19 mouse cellular contexts compared by ENCODE assay signal in the genomic region with DNA sequence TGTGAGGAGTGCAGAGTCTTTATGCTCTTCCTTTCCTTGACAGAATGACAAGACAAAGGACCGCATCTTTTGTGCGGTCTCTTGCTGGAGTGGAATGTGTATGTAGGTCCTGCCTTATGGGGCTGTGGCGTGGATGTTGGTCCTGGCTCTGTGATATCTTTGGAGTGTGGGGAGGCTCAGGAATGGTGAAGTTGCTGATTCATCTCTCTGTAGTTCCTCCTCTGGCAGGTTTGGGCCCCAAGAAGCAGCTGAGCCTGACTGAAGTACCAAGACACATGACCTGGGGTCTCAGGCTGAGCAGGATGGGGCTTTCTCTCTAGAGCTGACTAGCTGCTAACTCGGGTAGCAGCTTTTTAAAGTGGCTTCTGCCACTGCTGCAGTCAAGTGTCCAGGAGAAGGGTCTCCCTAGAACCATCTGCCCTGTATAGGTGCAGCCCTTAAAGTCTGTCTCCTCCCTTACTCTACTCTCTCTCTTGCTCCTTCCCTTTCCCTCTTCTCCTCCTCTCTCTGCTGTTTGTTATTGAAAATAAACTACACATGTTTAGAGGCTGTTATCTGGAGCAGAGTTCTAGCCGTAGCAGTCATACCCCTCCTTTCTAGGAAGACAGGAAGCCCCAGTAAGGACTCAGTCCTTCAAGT. TPM values are rescaled to one million over a fixed set of nuclear protein-coding genes. Genes with fewer than 3 reads are reported as not detected.
DNase-seq lines count a peak whose midpoint lies in the region; ATAC-seq and TF ChIP-seq lines count a peak whose summit lies in the region.
"Had no signal": no experiment of that assay in that cellular context is flagged by ENCODE, and none has a peak within 500 bp of the region (broad histone marks: within the 10 kb centered on the region; RNA-seq: fewer than 3 reads in every experiment).

No protein-coding gene starts in this region.

- H3K36me3 ChIP-seq in liver, postnatal 0 days (replicated peaks; ENCODE audit: insufficient read depth, low read length), result peaks cover 20% of the 10 kb centered on the region
- no peaks in the 10 kb centered on the region for H3K36me3 ChIP-seq in liver, embryonic 14.5 days (replicated peaks; ENCODE audit: control insufficient read depth, insufficient read depth, low read depth)
- no peaks in the 10 kb centered on the region for H3K36me3 ChIP-seq in hindbrain, embryonic 16.5 days (ENCODE audit: control insufficient read depth, insufficient read depth, low read length)

- no peak overlapping the region for H3K4me3 ChIP-seq in liver, postnatal 0 days (ENCODE audit: low read depth, low read length)
- H3K4me3 ChIP-seq in liver, embryonic 14.5 days (ENCODE audit: insufficient read depth in 1 of 2, low read depth in 2 of 2, low read length in 2 of 2), result no peak overlapping the region
- no peak overlapping the region for H3K4me3 ChIP-seq in hindbrain, embryonic 16.5 days (ENCODE audit: low read length)
- H3K4me3 ChIP-seq: embryonic facial prominence, embryonic 10.5 days; erythroblast, embryonic 14.5 days; forebrain, embryonic 10.5 days; heart, embryonic 13.5 days; hindbrain, embryonic 12.5 days had no signal

- ATAC-seq in liver, postnatal 0 days, result no peak; the same call in 1 of the 2 replicates
- 0 out of 2 replicates have a peak, but pooled peaks have one; percentile 44 for ATAC-seq in erythroblast, adult 5-6 weeks (replicated peaks; ENCODE audit: low FRiP score, poor library complexity, severe bottlenecking)
- ATAC-seq in liver, embryonic 14.5 days (ENCODE audit: insufficient read depth), result peak; percentile 74
- ATAC-seq in hindbrain, embryonic 16.5 days, result no peak
- ATAC-seq: forebrain, embryonic 14.5 days had no signal

- H3K4me2 ChIP-seq in liver, postnatal 0 days (ENCODE audit: low read depth, low read length), result no peak overlapping the region
- no peak overlapping the region for H3K4me2 ChIP-seq in liver, embryonic 14.5 days (ENCODE audit: low read depth)
- H3K4me2 ChIP-seq in hindbrain, embryonic 16.5 days (ENCODE audit: low read length), result no peak overlapping the region
- H3K4me2 ChIP-seq: heart, embryonic 13.5 days; hindbrain, embryonic 12.5 days had no signal

- H3K9ac ChIP-seq in liver, postnatal 0 days (replicated peaks), result no peak overlapping the region
- no peak overlapping the region; the same call in 1 of the 2 replicates for H3K9ac ChIP-seq in liver, embryonic 14.5 days (replicated peaks)
- no peak overlapping the region for H3K9ac ChIP-seq in hindbrain, embryonic 16.5 days (ENCODE audit: low read depth, low read length)
- H3K9ac ChIP-seq: heart, embryonic 13.5 days; hindbrain, embryonic 12.5 days had no signal

- no peak for TF ChIP-seq CTCF in liver, postnatal 0 days (IDR thresholded peaks at IDR 0.05; ENCODE audit: low read depth)
- no peak for TF ChIP-seq CTCF in liver, embryonic 14.5 days (IDR thresholded peaks at IDR 0.05; ENCODE audit: low read depth)

- H3K27me3 ChIP-seq in liver, postnatal 0 days (ENCODE audit: insufficient read depth, low read length), result no peaks in the 10 kb centered on the region
- H3K27me3 ChIP-seq in liver, embryonic 14.5 days (ENCODE audit: control insufficient read depth, insufficient read depth, low read length), result no peaks in the 10 kb centered on the region
- no peaks in the 10 kb centered on the region for H3K27me3 ChIP-seq in hindbrain, embryonic 16.5 days (replicated peaks; ENCODE audit: control insufficient read depth, insufficient read depth, low read length)
- H3K27me3 ChIP-seq: heart, embryonic 13.5 days; hindbrain, embryonic 12.5 days had no signal

- TF ChIP-seq EP300 in liver, postnatal 0 days (IDR thresholded peaks at IDR 0.05; ENCODE audit: low read depth), result no peak
- TF ChIP-seq EP300 in liver, embryonic 14.5 days (IDR thresholded peaks at IDR 0.05; ENCODE audit: low read depth), result no peak

- no peak overlapping the region for H3K27ac ChIP-seq in liver, postnatal 0 days (ENCODE audit: low read depth)
- H3K27ac ChIP-seq in liver, embryonic 14.5 days, result peak overlapping the region; percentile 11; the same call in 1 of the 2 replicates
- H3K27ac ChIP-seq in hindbrain, embryonic 16.5 days (ENCODE audit: low read depth, low read length), result no peak overlapping the region
- H3K27ac ChIP-seq: embryonic facial prominence, embryonic 10.5 days; forebrain, embryonic 10.5 days; heart, embryonic 13.5 days; hindbrain, embryonic 12.5 days had no signal

- H3K9me3 ChIP-seq in liver, postnatal 0 days (ENCODE audit: low read length), result no peaks in the 10 kb centered on the region
- no peaks in the 10 kb centered on the region for H3K9me3 ChIP-seq in liver, embryonic 14.5 days (ENCODE audit: control insufficient read depth, low read length)
- no peaks in the 10 kb centered on the region for H3K9me3 ChIP-seq in hindbrain, embryonic 16.5 days (ENCODE audit: control insufficient read depth, low read length)
- H3K9me3 ChIP-seq: embryonic facial prominence, embryonic 10.5 days; forebrain, embryonic 10.5 days; heart, embryonic 13.5 days; hindbrain, embryonic 12.5 days had no signal

- peak; percentile 55 for DNase-seq in liver
- no peak for DNase-seq in liver, postnatal 0 days
- DNase-seq in liver, embryonic 14.5 days (ENCODE audit: low read depth in 3 of 3, low spot score in 3 of 3), result no peak
- no peak for DNase-seq in urinary bladder, postnatal 25 days (ENCODE audit: low spot score)
- DNase-seq in right cerebral cortex, postnatal 14 days, result no peak
- DNase-seq: adrenal gland, adult 2 months; adrenal gland, postnatal 25 days; cerebellum, adult 18-20 months; cerebellum, adult 9-11 months; cerebellum, postnatal 36 days; heart, postnatal 4 days had no signal

- WGBS in liver, postnatal 0 days (ENCODE audit: insufficient replicate concordance), result 58% methylated on average over 5 of the region's 5 CpGs
- WGBS in liver, embryonic 14.5 days (ENCODE audit: insufficient replicate concordance), result 42% methylated on average over 5 of the region's 5 CpGs
- WGBS in hindbrain, embryonic 16.5 days, result 84% methylated on average over 5 of the region's 5 CpGs

- peaks cover 5% of the 10 kb centered on the region; the same call in 1 of the 2 replicates for H3K4me1 ChIP-seq in liver, postnatal 0 days (ENCODE audit: insufficient read depth)
- H3K4me1 ChIP-seq in liver, embryonic 14.5 days (replicated peaks; ENCODE audit: control insufficient read depth in 2 of 2, insufficient read depth in 2 of 2, low read length in 1 of 2), result peaks cover 8 to 16% of the 10 kb centered on the region in 2 experiments
- no peaks in the 10 kb centered on the region for H3K4me1 ChIP-seq in hindbrain, embryonic 16.5 days (ENCODE audit: control insufficient read depth, insufficient read depth, low read depth, low read length)
- H3K4me1 ChIP-seq: embryonic facial prominence, embryonic 10.5 days; heart, embryonic 13.5 days; hindbrain, embryonic 12.5 days had no signal

RNA-seq across cellular contexts. Expression of gene Zfand4, which starts 14.8 kb away (rescaled TPM):
- 4.9 and 5.7 TPM in 2 replicates for polyA plus RNA-seq in liver, postnatal 0 days (2015; fragmentation: Nextera tagmentation; extraction: Ambion mirVana)
- total RNA-seq in erythroblast, adult 5-6 weeks (2015; ENCODE audit: low replicate concordance), result 3.8 and 17.6 TPM in 2 replicates
- 8.4 and 25.7 TPM in 2 replicates for total RNA-seq in erythroblast, adult 5-6 weeks (2017; ENCODE audit: low replicate concordance)
- 2.3 and 3.2 TPM in 2 replicates for polyA plus RNA-seq in liver, embryonic 14.5 days (2012; rRNA removed)
- 4.4 and 6.3 TPM in 2 replicates for polyA plus RNA-seq in liver, embryonic 14.5 days (2014; fragmentation: Nextera tagmentation; extraction: Ambion mirVana)
- 6.7 and 7.3 TPM in 2 replicates for polyA plus RNA-seq in hindbrain, embryonic 16.5 days (2015; fragmentation: Nextera tagmentation; extraction: Ambion mirVana)

RNA-seq across cellular contexts. Expression of gene March8, which starts 59.0 kb away (rescaled TPM):
- 36.4 and 40.5 TPM in 2 replicates for polyA plus RNA-seq in liver, postnatal 0 days (2015; fragmentation: Nextera tagmentation; extraction: Ambion mirVana)
- 546 and 733 TPM in 2 replicates for total RNA-seq in erythroblast, adult 5-6 weeks (2015; ENCODE audit: low replicate concordance)
- 1,003 and 1,028 TPM in 2 replicates for total RNA-seq in erythroblast, adult 5-6 weeks (2017; ENCODE audit: low replicate concordance)
- 82.4 and 96.1 TPM in 2 replicates for polyA plus RNA-seq in liver, embryonic 14.5 days (2012; rRNA removed)
- 80.1 and 89.8 TPM in 2 replicates for polyA plus RNA-seq in liver, embryonic 14.5 days (2014; fragmentation: Nextera tagmentation; extraction: Ambion mirVana)
- 58.0 and 63.4 TPM in 2 replicates for polyA plus RNA-seq in hindbrain, embryonic 16.5 days (2015; fragmentation: Nextera tagmentation; extraction: Ambion mirVana)

Comparison
In these comparisons a context has a peak if more than half of its experiments do, and no peak if none do; other contexts are left out.
1. ATAC-seq: peak in erythroblast, adult 5-6 weeks (single experiment) and liver, embryonic 14.5 days (single experiment); none in liver, postnatal 0 days (single experiment) and hindbrain, embryonic 16.5 days (single experiment).